Mouse (Mus musculus) bone marrow, adult 2 months (tissue): ENCODE results near the gene Dlx5. TPM values are rescaled to one million over a fixed set of nuclear protein-coding genes. Genes with fewer than 3 reads are reported as not detected.

ENCODE experiments used
- H3K27ac ChIP-seq: fragments of 200-500 bp; 2 replicates; pipeline ENCODE4 v1.5.1; 2012; ENCODE audit warnings: low read depth, mild to moderate bottlenecking, control low read depth, inconsistent platforms, low read length; ENCODE audit not compliant: control insufficient read depth, poor library complexity, insufficient read depth
- H3K4me1 ChIP-seq: fragments of 200-500 bp; 2 replicates; pipeline ENCODE4 v1.6.1; 2011; ENCODE audit warnings: low read length; ENCODE audit not compliant: control insufficient read depth, insufficient read depth
- H3K4me3 ChIP-seq: fragments of 200-500 bp; replicated peaks from 2 replicates; pipeline ENCODE3; 2011; ENCODE audit warnings: mild to moderate bottlenecking, low read depth, low read length, control low read depth; ENCODE audit not compliant: control insufficient read depth
- CTCF ChIP-seq: fragments of 200-500 bp; IDR thresholded peaks from 2 replicates; pipeline ENCODE4 v1.5.1; 2011; ENCODE audit warnings: low read length, control low read depth; ENCODE audit not compliant: control insufficient read depth, insufficient read depth
- POLR2A ChIP-seq: fragments of 200-500 bp; IDR thresholded peaks from 2 replicates; pipeline ENCODE4 v1.6.1; 2011; ENCODE audit warnings: low read depth, mild to moderate bottlenecking, control low read depth, low read length, borderline replicate concordance; ENCODE audit not compliant: control insufficient read depth
- WGBS: fragments of 180-500 bp; shearing (Covaris S2); methylation state at CpG from one replicate; pipeline ENCODE4 v1.1.7; 2018; 5-methylcytosine and 5-hydroxymethylcytosine counted together
- polyA plus RNA-seq: library from polyadenylated mRNA; stranded (reverse); fragments of >200 nt; gene quantifications from 2 replicates; pipeline ENCODE4 v1.2.4, GENCODE M21; 2011; ENCODE audit warnings: low replicate concordance; ENCODE audit not compliant: missing spikeins, insufficient read depth, insufficient read length

Dlx5 gene
- polyA plus RNA-seq, 1 experiment = 1.8 TPM

DNA sequence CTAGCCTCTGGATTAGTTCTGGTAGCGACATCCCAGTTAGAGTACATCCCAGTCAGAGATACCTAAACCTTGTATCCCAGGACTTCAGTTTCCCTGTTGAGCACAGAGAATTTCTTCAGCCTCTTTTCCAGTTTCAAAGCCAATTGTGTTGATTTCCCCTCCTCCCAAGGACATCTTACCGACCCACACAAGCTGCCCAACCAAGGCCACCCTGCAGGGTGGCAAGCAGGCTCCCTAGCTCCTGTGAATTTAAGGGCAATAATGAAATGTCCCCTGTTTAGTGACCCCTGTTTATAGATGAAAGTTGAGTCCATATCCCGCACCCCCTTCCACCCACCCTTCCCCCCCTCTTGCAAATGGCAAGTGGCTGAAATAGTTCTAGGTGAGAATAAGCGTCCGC lies 9.0 kb downstream of the Dlx5 start:
- Histone ChIP-seq H3K4me3 (no peak overlapping the region), H3K4me1 (no peaks in the 10 kb centered on the region), H3K27ac (no peak overlapping the region)
- TF ChIP-seq POLR2A = no peak
- no peak for TF ChIP-seq CTCF
- 12% methylated on average over 5 of the region's 5 CpGs for WGBS

DNA sequence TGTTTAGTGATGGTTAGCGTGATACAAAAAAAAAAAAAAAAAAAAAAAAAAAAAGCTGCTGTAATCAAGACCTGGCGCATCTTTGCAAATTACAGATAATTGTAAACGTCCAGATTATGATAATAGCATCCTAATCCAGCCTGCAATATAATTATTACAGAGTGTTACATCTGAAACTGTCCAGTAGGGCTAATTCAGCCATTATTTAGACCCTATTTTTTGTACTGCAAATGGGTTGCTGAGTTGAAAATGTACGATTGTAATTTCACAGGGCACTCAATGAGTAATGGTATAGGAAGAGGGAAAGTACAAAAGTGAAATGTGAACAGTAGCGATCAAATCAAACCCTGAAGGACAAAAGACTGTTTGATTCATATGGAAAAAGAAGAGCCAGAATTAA lies 10.2 kb downstream of the Dlx5 start:
- WGBS = 9% methylated on average over 5 of the region's 5 CpGs
- Histone ChIP-seq H3K27ac (no peak overlapping the region), H3K4me3 (no peak overlapping the region), H3K4me1 (no peaks in the 10 kb centered on the region)
- TF ChIP-seq CTCF (no peak), POLR2A (no peak)

DNA sequence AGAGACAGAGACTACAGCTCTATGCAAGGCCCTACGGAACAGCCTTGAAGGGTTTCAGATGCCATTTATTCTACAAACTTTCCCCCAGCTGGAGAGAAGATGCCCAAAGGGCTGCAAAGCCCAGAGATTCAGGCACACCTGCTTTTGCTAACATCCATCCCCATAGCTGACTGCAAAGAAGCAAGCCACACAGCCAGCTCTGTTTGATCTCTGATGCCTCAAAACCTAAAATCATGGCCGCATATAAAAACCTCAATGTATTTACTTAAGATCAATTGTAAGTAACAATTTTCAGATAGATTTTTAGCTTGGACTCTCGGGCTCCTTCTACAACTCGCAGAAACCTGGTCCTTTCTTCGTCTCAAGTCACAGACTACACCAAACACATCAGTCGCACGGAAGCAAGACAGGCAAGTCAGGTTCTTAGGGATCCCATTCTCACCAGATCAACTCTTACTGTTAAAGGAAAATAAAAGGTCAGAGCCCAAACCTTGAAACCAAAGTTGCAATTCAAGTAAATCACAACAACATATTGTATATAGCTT lies 10.9 kb downstream of the Dlx5 start:
- H3K27ac ChIP-seq = no peak overlapping the region
- TF ChIP-seq CTCF (no peak), POLR2A (no peak)
- 5% methylated on average over 7 of the region's 7 CpGs for WGBS

DNA sequence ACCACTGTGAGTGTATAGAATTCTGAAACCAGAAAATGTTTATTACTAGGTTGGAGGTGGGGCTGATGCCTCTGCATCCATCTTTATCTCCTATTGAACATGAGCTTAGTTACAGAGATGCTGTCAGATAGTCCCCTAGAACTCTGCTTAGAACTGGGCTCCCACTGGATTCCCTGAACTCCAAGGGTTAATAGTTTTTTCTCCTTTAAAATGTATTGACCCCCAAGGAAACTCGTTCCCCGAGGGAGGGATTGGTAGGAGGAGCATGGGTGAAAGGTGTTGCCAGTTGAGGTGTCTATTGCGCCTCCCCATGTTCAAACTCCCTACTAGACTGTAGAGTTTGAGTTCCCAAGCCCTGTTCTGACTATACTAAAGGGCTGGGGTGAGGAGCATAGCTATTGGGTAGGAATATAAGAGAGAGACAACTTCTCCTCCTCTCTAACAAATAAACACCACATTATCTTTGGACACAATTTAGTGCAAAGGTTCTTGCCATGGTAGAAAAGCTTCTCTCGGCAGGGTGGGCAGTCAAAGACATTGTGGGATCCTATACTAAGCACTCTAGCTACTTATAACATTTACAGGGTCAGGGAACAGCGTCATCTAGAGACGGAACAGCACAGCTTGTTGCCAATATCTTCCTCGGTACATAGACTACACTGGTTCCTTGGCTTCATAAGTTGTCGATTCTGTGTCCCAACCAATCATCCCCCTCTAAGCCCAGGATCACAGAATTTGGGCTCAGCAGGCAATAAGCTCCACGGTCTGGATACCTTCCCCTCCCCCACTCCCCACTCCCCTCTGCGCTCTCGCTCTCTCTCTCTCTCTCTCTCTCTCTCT lies 11.7 kb downstream of the Dlx5 start:
- H3K4me1 ChIP-seq = no peaks in the 10 kb centered on the region
- H3K27ac ChIP-seq = no peak overlapping the region
- H3K4me3 ChIP-seq = no peak overlapping the region
- TF ChIP-seq POLR2A = no peak
- TF ChIP-seq CTCF = no peak
- WGBS = 6% methylated on average over 11 of the region's 11 CpGs

More for the DNA sequence above, 10.9 kb downstream of the Dlx5 start:
- H3K4me3 ChIP-seq = no peak overlapping the region
- no peaks in the 10 kb centered on the region for H3K4me1 ChIP-seq

DNA sequence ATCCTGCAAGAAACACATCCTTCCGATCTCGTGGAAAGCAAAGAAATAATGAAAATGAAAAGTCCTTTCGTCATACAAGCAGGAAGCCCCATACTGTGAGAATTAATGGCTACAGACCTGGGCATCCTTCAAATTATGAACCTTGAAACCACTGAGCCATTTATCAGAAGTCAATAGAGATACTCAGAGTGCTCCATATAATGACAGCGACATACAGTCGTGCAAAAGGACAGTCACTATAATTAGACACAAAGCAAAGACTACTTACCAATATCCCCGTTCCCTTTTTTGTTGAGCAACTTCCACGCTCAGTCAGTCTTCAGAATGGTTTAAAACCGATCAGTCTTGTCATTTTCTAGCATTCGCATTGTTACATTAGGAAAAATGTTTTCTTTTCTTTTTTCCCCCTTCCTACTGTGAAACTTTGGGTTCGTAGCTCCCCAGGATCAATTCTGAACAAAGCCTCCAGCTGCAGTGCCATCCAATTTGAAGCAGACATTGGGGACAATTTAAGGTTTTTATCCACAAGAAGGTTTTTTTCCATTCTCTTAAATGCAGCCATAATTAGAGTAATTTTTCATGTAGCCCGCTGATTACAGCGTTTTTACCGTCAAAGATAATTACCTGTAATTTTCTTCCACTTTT lies 12.7 kb downstream of the Dlx5 start:
- TF ChIP-seq POLR2A (no peak), CTCF (no peak)
- WGBS = 10% methylated on average over 13 of the region's 13 CpGs
- Histone ChIP-seq H3K4me3 (no peak overlapping the region), H3K27ac (no peak overlapping the region), H3K4me1 (no peaks in the 10 kb centered on the region)

DNA sequence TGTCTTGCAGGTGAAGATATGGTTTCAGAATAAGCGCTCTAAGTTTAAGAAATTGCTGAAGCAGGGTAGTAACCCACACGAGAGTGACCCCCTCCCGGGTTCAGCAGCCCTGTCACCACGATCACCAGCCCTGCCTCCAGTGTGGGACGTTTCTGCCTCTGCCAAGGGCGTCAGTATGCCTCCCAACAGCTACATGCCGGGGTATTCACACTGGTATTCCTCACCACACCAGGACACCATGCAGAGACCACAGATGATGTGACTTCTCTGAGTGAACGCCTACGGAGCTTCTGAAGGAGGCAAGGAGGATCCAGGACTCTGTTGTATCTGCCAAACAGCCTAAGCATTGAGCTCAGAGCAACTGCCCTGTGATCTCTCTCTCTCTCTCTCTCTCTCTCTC lies 14.9 kb downstream of the Dlx5 start:
- TF ChIP-seq CTCF (no peak), POLR2A (no peak)
- no peak overlapping the region for H3K4me3 ChIP-seq
- H3K4me1 ChIP-seq = no peaks in the 10 kb centered on the region
- H3K27ac ChIP-seq = no peak overlapping the region
- 6% methylated on average over 9 of the region's 9 CpGs for WGBS

DNA sequence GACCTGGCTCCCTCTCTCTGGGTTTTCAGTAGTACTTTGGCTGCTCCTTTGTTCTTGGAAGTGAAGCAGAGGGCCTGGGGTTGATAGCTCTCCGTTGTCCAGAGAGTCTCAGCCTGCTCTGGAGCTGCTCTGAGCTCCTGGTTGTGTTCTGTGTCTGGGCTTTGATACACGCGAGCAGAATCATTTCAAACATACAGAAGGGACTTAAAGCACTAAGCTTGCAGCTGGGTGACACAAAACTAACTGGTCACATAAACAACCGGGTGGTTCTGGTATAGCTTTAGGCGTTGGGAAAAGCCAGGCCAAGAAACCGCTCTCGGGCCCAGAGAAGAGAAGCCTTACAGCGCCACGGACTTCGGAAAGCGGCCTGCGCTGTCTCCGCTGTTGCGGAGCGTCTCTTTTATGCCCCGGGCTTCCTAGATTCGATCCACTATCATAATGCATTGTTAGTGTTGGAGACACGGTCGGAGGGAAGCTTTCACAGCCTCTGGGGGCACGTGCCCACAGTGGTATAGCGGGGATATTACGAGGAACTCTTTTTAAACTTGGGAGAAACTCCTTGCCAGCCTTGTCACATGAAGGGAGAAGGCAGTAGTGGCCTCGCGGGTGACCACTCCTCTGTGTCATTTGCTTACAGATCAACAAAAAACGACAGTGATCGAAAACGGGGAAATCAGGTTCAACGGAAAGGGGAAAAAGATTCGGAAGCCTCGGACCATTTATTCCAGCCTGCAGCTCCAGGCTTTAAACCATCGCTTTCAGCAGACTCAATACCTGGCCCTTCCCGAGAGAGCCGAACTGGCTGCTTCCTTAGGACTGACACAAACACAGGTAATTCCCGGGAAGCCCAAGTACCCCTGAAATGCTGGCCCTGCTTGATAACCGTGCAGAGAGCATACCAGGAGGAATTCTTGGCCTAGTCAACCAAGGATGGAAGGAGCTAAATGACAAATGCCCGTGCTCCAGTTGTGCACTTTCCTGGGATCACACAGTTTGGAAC lies 17.1 kb downstream of the Dlx5 start:
- H3K4me1 ChIP-seq = no peaks in the 10 kb centered on the region
- H3K4me3 ChIP-seq = no peak overlapping the region
- WGBS = 6% methylated on average over 36 of the region's 36 CpGs
- no peak for TF ChIP-seq CTCF
- no peak for TF ChIP-seq POLR2A
- H3K27ac ChIP-seq = no peak overlapping the region
